ENCODE assay signal across 29 mouse cellular contexts in genomic region chr7:34250738-34251137, GRCm38 (mm10). TPM values are rescaled to one million over a fixed set of nuclear protein-coding genes. Genes with fewer than 3 reads are reported as not detected.
"Had no signal": no experiment of that assay in that cellular context is flagged by ENCODE, and none has a peak within 500 bp of the region (broad histone marks: within the 10 kb centered on the region; RNA-seq: fewer than 3 reads in every experiment).

TSS of gene Gm6096 (plus strand) at chr7:34251038.

- ATAC-seq: midbrain, embryonic 16.5 days had no signal

- H3K9me3 ChIP-seq: liver, embryonic 13.5 days; midbrain, embryonic 12.5 days; neural tube, embryonic 13.5 days; stomach, embryonic 15.5 days had no signal

- H3K27me3 ChIP-seq: liver, embryonic 13.5 days; midbrain, embryonic 12.5 days; neural tube, embryonic 13.5 days; stomach, embryonic 15.5 days had no signal

- H3K4me2 ChIP-seq: liver, embryonic 13.5 days; midbrain, embryonic 12.5 days; neural tube, embryonic 13.5 days; stomach, embryonic 15.5 days had no signal

- H3K27ac ChIP-seq: left cerebral cortex, adult 2 months; liver, embryonic 13.5 days; midbrain, embryonic 12.5 days; neural tube, embryonic 13.5 days; stomach, embryonic 15.5 days had no signal

- H3K4me1 ChIP-seq: liver, embryonic 13.5 days; midbrain, embryonic 12.5 days; neural tube, embryonic 13.5 days; stomach, embryonic 15.5 days had no signal

- H3K9ac ChIP-seq: liver, embryonic 13.5 days; midbrain, embryonic 12.5 days; neural tube, embryonic 13.5 days; stomach, embryonic 15.5 days had no signal

- DNase-seq: kidney, postnatal 14 days; kidney, postnatal 4 days; layer of hippocampus, postnatal 36 days; liver, embryonic 13.5 days; lung, adult 2 months; lung, postnatal 14 days; lung, postnatal 4 days; retina, postnatal 1 day; right cerebral cortex, postnatal 25 days; spleen, adult 18-20 months; thymus, postnatal 25 days had no signal

- H3K4me3 ChIP-seq: left cerebral cortex, adult 2 months; liver, embryonic 13.5 days; midbrain, embryonic 12.5 days; myocyte; neural tube, embryonic 13.5 days; stomach, embryonic 15.5 days had no signal

RNA-seq across cellular contexts. Expression of gene Gm6096, which starts in this region (rescaled TPM):
- total RNA-seq: layer of hippocampus, adult 8-10 months; layer of hippocampus, postnatal 10 days; layer of hippocampus, postnatal 36 days; left cerebral cortex, adult 2 months; left cerebral cortex, postnatal 10 days; left cerebral cortex, postnatal 36 days; liver, adult 2 months; megakaryocyte progenitor cell, adult 5-6 weeks; megakaryocyte-erythroid progenitor cell, adult 5-6 weeks; monocyte, adult 5-6 weeks; neutrophil, adult 5-6 weeks had no signal
- polyA plus RNA-seq: limb, embryonic 11.5 days; liver, adult 2 months; liver, embryonic 13.5 days; lung, adult 2 months; lung, embryonic 16.5 days; midbrain, embryonic 16.5 days; neural tube, embryonic 13.5 days; stomach, embryonic 15.5 days; thymus, postnatal 0 days had no signal
